Mouse (Mus musculus): ENCODE data around the gene Sla2. TPM values are rescaled to one million over a fixed set of nuclear protein-coding genes. Genes with fewer than 3 reads are reported as not detected.
"Not testable (repeated sequence)": the region's sequence is repeated elsewhere in the genome, so short reads cannot be mapped to it uniquely, and the experiment has no call there.

The Sla2 gene
- polyA plus RNA-seq, 1 experiment from 2014 or later, result 0.14 TPM

DNA sequence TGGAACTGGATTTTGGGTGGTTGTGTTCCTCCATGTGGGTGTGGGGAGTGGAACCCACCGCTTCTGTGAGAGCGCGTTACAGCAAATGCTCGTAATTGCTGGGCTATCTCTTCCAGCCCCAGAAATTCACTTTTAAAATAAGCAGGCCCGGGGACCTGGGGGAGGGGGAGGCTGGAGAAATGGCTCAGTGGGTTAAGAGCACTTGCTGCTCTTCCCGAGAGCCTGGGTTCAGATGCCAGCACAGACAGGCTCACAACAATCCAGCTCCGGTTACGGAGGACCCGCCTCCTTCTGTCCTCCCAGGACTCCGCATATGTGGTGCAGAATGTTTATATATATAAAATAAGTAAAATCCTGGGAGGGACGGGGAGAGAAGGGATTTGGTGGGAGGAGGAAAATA is 44.3 kb downstream of the Sla2 start:
- Histone ChIP-seq H3K9me3 (replicated peaks) (no peaks in the 10 kb centered on the region), H3K9ac (peak overlapping the region; percentile 76), H3K27me3 (no peaks in the 10 kb centered on the region), H3K36me3 (ENCODE audit: poor library complexity, severe bottlenecking) (peaks cover 30% of the 10 kb centered on the region), H3K4me1 (peaks cover 65% of the 10 kb centered on the region), H3K27ac (peak overlapping the region; percentile 82), H3K4me3 (peak overlapping the region; percentile 57), H3K4me2 (peak overlapping the region; percentile 83)
- no peak for ATAC-seq
- WGBS, result 8% methylated on average over 11 of the region's 11 CpGs

DNA sequence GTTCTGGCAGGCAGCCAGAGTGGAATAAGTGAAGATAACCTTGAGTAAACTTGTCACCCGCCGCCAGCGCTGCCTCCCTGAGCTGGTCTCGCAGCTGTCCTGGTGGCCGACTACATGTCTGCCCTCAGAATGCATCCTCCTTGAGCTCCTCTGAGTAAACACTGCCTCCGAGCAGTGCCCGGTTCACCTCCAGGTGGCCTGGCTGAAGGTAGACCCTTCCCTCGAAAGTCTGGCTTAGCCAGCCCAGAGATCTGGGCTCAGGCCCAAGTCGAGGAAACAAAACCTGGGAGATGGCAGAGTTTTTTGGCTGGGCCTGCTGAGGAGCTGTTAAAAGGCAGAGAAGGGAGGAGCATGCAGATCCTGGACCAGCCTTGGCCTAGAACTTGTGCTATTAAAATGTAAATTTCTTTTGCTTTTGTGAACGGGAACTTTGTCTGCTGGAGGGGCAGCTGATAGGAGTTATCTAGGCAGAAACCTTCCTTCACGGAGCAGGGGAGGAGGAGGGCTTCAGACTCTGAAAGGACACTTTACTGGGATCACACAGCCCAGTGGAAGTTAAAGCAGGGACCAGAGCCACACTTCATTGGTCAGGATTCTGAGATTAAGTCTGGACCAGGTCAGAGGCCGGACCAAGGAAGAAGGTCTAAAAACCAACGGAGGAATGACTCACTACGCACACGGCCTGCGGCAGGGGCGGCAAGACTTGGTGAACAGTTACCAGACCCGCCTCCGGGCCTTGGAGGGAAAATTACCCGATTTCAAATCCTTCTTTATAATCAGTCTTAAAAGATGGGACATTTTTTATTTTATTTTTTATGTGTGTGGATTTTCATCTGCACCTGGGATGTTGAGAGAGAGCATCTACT is 44.9 kb downstream of the Sla2 start:
- Histone ChIP-seq H3K4me1 (peaks cover 65% of the 10 kb centered on the region), H3K27me3 (no peaks in the 10 kb centered on the region), H3K4me3 (peak overlapping the region; percentile 57), H3K36me3 (ENCODE audit: poor library complexity, severe bottlenecking) (peaks cover 24% of the 10 kb centered on the region), H3K27ac (peak overlapping the region; percentile 82), H3K9ac (peak overlapping the region; percentile 76), H3K4me2 (peak overlapping the region; percentile 83), H3K9me3 (replicated peaks) (no peaks in the 10 kb centered on the region)
- peak; percentile 33 for ATAC-seq
- 2% methylated on average over 20 of the region's 20 CpGs for WGBS

DNA sequence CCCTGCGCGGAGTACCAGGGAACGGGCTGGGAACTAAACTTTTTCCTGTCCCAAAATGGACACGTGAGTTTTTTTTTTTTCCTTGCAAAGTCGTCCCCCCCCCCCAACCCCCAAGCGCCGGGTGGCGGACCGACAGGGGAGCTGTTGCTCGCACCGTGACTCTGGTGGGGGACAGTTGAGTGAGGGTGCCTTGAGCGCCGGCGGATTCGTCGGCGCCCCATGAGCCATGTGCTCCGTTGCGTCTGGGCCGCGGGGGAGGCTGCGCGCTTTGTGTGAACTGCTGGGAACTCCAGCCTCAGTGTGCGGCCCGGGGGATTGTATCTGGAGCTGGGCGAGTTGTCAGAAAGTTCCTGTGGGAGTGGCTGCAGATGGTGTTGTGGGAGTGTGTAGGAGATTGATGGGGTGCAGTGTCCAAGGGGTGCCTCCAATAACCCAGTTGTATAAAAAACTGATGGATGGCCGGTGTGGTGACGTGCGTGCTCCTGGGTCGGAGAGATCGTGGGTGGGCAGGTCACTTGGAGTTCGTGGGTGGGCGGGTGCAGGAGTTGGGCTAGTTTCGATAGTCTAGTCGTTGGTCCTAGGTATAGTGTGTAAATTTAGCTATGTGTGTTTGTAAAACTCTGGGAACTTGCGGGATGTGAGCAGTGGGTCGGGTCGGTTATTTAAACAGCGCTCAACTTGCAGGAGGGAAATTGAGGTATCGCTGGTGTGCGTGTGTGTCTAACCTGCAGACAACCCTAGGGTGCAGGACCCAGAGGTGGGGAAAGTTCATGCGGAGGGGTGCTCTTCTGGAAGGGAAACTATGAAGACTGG is 45.8 kb downstream of the Sla2 start:
- no peaks in the 10 kb centered on the region for H3K9me3 ChIP-seq (replicated peaks)
- H3K27me3 ChIP-seq, result no peaks in the 10 kb centered on the region
- H3K27ac ChIP-seq, result peak overlapping the region; percentile 82
- H3K4me2 ChIP-seq, result peak overlapping the region; percentile 83
- peaks cover 65% of the 10 kb centered on the region for H3K4me1 ChIP-seq
- peak overlapping the region; percentile 76 for H3K9ac ChIP-seq
- peak overlapping the region; percentile 57 for H3K4me3 ChIP-seq
- peak; percentile 22 for ATAC-seq
- under 1% methylated on average over 36 of the region's 42 CpGs for WGBS
- H3K36me3 ChIP-seq (ENCODE audit: poor library complexity, severe bottlenecking), result peaks cover 20% of the 10 kb centered on the region

GRCm38 (mm10) chr2:156840301-156841027 is 46.5 kb downstream of the Sla2 start:
- H3K36me3 ChIP-seq (ENCODE audit: poor library complexity, severe bottlenecking), result peaks cover 14% of the 10 kb centered on the region; the same call in 1 of the 2 replicates
- H3K9ac ChIP-seq, result peak overlapping the region; percentile 76
- peak; percentile 37 for ATAC-seq
- H3K4me3 ChIP-seq, result peak overlapping the region; percentile 57
- no peaks in the 10 kb centered on the region for H3K9me3 ChIP-seq (replicated peaks)
- WGBS, result under 1% methylated on average over 58 of the region's 79 CpGs
- H3K27me3 ChIP-seq, result no peaks in the 10 kb centered on the region
- H3K4me2 ChIP-seq, result peak overlapping the region; percentile 83
- peak overlapping the region; percentile 82 for H3K27ac ChIP-seq
- H3K4me1 ChIP-seq, result peaks cover 60% of the 10 kb centered on the region

DNA sequence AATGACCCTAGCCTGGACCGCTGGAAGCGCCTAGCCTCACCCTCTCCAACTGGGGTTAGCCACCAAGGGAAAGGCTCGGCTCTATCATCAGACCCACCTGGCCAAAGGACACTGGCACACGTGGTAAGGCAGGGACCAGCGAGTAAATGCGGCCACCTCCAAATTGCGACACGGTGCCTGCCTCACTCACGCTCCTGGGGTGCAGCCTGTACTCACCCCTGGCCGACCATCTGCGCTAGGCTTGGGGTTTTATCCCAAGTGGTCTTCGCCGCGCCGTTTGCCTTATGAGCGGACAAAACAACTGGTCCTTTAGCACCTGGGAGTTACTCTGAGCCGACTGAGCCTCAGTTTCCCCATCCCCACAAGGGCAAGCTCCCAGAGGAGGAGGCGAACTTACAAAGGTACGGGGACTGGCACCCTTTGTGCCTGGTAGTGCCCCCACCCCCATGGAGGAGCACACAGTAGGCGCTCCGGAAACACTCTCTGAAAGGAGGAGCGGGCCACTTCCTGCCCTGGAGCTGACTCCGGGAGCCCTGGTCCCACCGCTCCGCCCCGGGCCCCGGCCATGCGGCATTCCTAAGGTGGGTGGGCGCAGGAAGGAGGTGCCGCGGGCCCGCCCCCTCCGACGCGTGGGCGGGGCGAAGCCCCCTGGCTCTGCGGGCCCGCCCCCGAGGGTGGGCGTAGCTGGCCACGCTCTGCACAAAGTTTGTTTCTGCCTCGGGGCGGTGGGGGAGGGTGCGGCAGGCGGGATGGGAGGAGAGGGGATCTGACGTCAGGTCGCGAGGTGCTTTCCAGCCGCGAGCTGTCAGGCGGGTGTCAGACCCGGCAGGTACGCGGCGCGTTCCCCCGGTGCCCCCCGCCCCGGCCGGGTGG is 47.4 kb downstream of the Sla2 start, which contains the start of gene Tgif2:
Gene Tgif2, plus strand, starts transcription at position 689 of the 873 bp plus-strand sequence.
- peak; percentile 81 for ATAC-seq
- H3K36me3 ChIP-seq (ENCODE audit: poor library complexity, severe bottlenecking), result peaks cover 12% of the 10 kb centered on the region; the same call in 1 of the 2 replicates

DNA sequence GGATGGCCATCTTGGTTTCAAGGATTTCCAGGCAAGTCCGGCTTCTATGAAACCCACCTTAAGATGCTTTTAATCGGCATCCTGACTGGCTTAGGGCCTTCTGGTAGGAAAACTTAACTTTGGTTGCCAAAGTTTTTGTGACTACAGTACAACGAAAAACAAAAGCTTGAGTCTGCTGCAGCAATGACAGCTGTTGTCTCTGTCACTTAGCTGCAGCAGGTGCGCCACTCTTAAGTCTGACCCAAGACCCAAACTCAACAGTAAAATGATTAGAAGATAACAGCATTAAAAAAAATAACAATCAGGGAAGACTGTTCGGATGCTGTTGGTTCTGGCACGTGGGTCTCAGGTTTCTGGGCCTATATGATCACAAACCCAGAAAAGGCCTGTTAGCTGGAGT is 48.2 kb downstream of the Sla2 start:
- H3K9ac ChIP-seq, result no peak overlapping the region; the same call in 1 of the 2 replicates
- H3K27ac ChIP-seq, result peak overlapping the region; percentile 82; the same call in 1 of the 2 replicates
- H3K4me1 ChIP-seq, result peaks cover 44% of the 10 kb centered on the region
- peak overlapping the region; percentile 83 for H3K4me2 ChIP-seq
- H3K27me3 ChIP-seq, result no peaks in the 10 kb centered on the region
- H3K9me3 ChIP-seq (replicated peaks), result no peaks in the 10 kb centered on the region
- peak overlapping the region; percentile 57 for H3K4me3 ChIP-seq
- peaks cover 19% of the 10 kb centered on the region for H3K36me3 ChIP-seq (ENCODE audit: poor library complexity, severe bottlenecking)
- WGBS, result 59% methylated on average over 6 of the region's 6 CpGs
- ATAC-seq, result no peak

More for the DNA sequence above, 47.4 kb downstream of the Sla2 start, which contains the start of gene Tgif2:
- no peaks in the 10 kb centered on the region for H3K9me3 ChIP-seq (replicated peaks)
- no peaks in the 10 kb centered on the region for H3K27me3 ChIP-seq
- peaks cover 51% of the 10 kb centered on the region for H3K4me1 ChIP-seq
- WGBS, result 2% methylated on average over 50 of the region's 61 CpGs
- peak within 1 kb of the TSS; percentile 57 for H3K4me3 ChIP-seq
- peak within 1 kb of the TSS; percentile 82 for H3K27ac ChIP-seq
- H3K4me2 ChIP-seq, result peak within 1 kb of the TSS; percentile 83
- peak within 1 kb of the TSS; percentile 76 for H3K9ac ChIP-seq

GRCm38 (mm10) chr2:156834336-156834735 is 52.7 kb downstream of the Sla2 start:
- no peaks in the 10 kb centered on the region for H3K9me3 ChIP-seq (replicated peaks)
- no peaks in the 10 kb centered on the region for H3K27me3 ChIP-seq
- H3K36me3 ChIP-seq (ENCODE audit: poor library complexity, severe bottlenecking), result peaks cover 51% of the 10 kb centered on the region
- H3K9ac ChIP-seq, result no peak overlapping the region
- no peak overlapping the region for H3K4me3 ChIP-seq
- no peak overlapping the region for H3K4me2 ChIP-seq
- 98% methylated on average over 11 of the region's 11 CpGs for WGBS
- ATAC-seq, result no peak
- peaks cover 10% of the 10 kb centered on the region for H3K4me1 ChIP-seq
- H3K27ac ChIP-seq, result no peak overlapping the region

DNA sequence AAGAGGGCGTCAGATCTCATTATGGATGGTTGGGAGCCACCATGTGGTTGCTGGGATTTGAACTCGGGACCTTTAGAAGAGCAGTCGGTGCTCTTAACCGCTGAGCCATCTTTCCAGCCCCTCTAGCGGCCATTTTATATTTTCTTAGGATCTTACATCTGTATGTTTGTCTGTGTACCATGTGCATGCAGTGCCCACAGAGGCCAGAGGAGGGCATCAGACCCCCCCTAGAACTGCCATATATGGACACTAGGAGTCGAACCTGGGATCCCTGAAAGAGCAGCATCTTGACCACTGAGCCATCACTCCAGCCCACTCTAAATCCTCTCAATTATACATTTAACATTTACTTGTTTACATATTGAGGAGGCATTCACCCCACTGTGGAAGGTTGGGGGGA is 61.9 kb downstream of the Sla2 start:
- not testable (repeated sequence) for H3K36me3 ChIP-seq (ENCODE audit: poor library complexity, severe bottlenecking); ATAC-seq; H3K4me3 ChIP-seq; H3K4me2 ChIP-seq; H3K4me1 ChIP-seq; H3K27me3 ChIP-seq; H3K27ac ChIP-seq; H3K9me3 ChIP-seq (replicated peaks); H3K9ac ChIP-seq
- 85% methylated on average over 6 of the region's 6 CpGs for WGBS

Other genes starting within 250 kb of the Sla2 start
- 28.1 and 28.4 TPM in 2 replicates for gene Myl9, start 111.8 kb downstream of the Sla2 start, polyA plus RNA-seq (2015; fragmentation: Nextera tagmentation; extraction: Ambion mirVana)
- gene Tgif2, start 47.2 kb downstream of the Sla2 start, polyA plus RNA-seq (2015; fragmentation: Nextera tagmentation; extraction: Ambion mirVana), result 63.3 and 73.3 TPM in 2 replicates
- 14.0 and 14.2 TPM in 2 replicates for gene 4930518I15Rik, start 29.2 kb downstream of the Sla2 start, polyA plus RNA-seq (2015; fragmentation: Nextera tagmentation; extraction: Ambion mirVana)
- gene Rab5if, start 24.1 kb downstream of the Sla2 start, polyA plus RNA-seq (2015; fragmentation: Nextera tagmentation; extraction: Ambion mirVana), result 151 and 168 TPM in 2 replicates
- gene Ndrg3, start 104.9 kb upstream of the Sla2 start, polyA plus RNA-seq (2015; fragmentation: Nextera tagmentation; extraction: Ambion mirVana), result 68.1 and 72.4 TPM in 2 replicates
- 38.8 TPM in 2 replicates for gene Dsn1, start 120.0 kb upstream of the Sla2 start, polyA plus RNA-seq (2015; fragmentation: Nextera tagmentation; extraction: Ambion mirVana)
- gene Soga1, start 192.1 kb upstream of the Sla2 start, polyA plus RNA-seq (2015; fragmentation: Nextera tagmentation; extraction: Ambion mirVana), result 4.8 and 5.1 TPM in 2 replicates
- not detected in 2 replicates for gene Tldc2, start 199.9 kb upstream of the Sla2 start, polyA plus RNA-seq (2015; fragmentation: Nextera tagmentation; extraction: Ambion mirVana)
- gene Samhd1, start 248.1 kb upstream of the Sla2 start, polyA plus RNA-seq (2015; fragmentation: Nextera tagmentation; extraction: Ambion mirVana), result 13.9 and 16.0 TPM in 2 replicates